Mouse (Mus musculus) hindbrain, embryonic 13.5 days (tissue): ENCODE data around the gene Lrrn2. TPM values are rescaled to one million over a fixed set of nuclear protein-coding genes. Genes with fewer than 3 reads are reported as not detected.
"Not testable (repeated sequence)": the region's sequence is repeated elsewhere in the genome, so short reads cannot be mapped to it uniquely, and the experiment has no call there.

Source experiments
- ATAC-seq: fragments of 200-750 bp; cut with Nextera tagmentation; 2 replicates; pipeline ENCODE4 v1.8.0; 2017; ENCODE audit warnings: moderate TSS enrichment; ENCODE audit not compliant: low FRiP score
- H3K27ac ChIP-seq: fragments of 300-500 bp; sonication (generic); 2 replicates; pipeline ENCODE4 v1.5.1; 2015; ENCODE audit warnings: inconsistent platforms, mild to moderate bottlenecking, moderate library complexity
- H3K27me3 ChIP-seq: fragments of 300-500 bp; sonication (generic); 2 replicates; pipeline ENCODE4 v1.6.1; 2015; ENCODE audit warnings: mild to moderate bottlenecking, inconsistent platforms
- H3K36me3 ChIP-seq: fragments of 300-500 bp; sonication (generic); 2 replicates; pipeline ENCODE4 v1.6.1; 2015; ENCODE audit warnings: mild to moderate bottlenecking, inconsistent platforms
- H3K4me1 ChIP-seq: fragments of 300-500 bp; sonication (generic); replicated peaks from 2 replicates; pipeline ENCODE4 v1.6.1; 2015; ENCODE audit warnings: inconsistent platforms
- H3K4me2 ChIP-seq: fragments of 300-500 bp; sonication (generic); 2 replicates; pipeline ENCODE4 v1.6.1; 2015; ENCODE audit warnings: inconsistent platforms, mild to moderate bottlenecking, moderate library complexity
- H3K4me3 ChIP-seq: fragments of 300-500 bp; sonication (generic); 2 replicates; pipeline ENCODE4 v1.5.1; 2015; ENCODE audit warnings: mild to moderate bottlenecking, inconsistent platforms
- H3K9ac ChIP-seq: fragments of 300-500 bp; sonication (generic); 2 replicates; pipeline ENCODE4 v1.6.1; 2015; ENCODE audit warnings: mild to moderate bottlenecking, inconsistent platforms
- H3K9me3 ChIP-seq: fragments of 300-500 bp; sonication (generic); 2 replicates; pipeline ENCODE4 v1.6.1; 2016; ENCODE audit warnings: inconsistent platforms
- WGBS: fragments of 180-500 bp; shearing (Covaris S2); methylation state at CpG from one replicate; pipeline ENCODE4 v1.1.7; 2015; 5-methylcytosine and 5-hydroxymethylcytosine counted together
- polyA plus RNA-seq: library from polyadenylated mRNA; unstranded; fragments of >200 nt; fragmentation: Nextera tagmentation; extraction: Ambion mirVana; gene quantifications from 2 replicates; pipeline ENCODE4 v1.2.1, GENCODE M21; 2015

Gene Lrrn2
- polyA plus RNA-seq, 1 experiment from 2014 or later: 27.2 TPM

DNA sequence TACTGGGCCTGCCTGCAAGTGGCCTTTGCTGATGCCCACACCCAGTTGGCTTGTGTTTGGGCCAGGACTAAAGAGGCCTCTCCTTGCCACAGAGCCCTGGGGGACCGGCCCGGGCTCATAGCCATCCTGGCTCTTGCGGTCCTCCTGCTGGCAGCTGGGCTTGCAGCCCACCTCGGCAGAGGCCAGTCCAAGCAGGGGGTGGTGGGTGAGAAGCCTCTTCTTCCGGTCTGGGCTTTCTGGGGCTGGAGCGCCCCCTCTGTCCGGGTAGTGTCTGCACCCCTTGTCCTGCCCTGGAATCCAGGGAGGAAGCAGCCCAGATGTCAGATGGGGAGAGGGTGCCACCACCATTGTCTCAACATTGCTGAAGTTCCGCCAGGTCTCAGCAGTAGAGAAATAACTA, 58.9 kb downstream of the Lrrn2 start:
- Histone ChIP-seq H3K9ac (no peak overlapping the region), H3K4me1 (peaks cover 10% of the 10 kb centered on the region), H3K9me3 (no peaks in the 10 kb centered on the region), H3K4me2 (no peak overlapping the region), H3K36me3 (peaks cover 32% of the 10 kb centered on the region), H3K27ac (no peak overlapping the region), H3K4me3 (no peak overlapping the region), H3K27me3 (no peaks in the 10 kb centered on the region)
- ATAC-seq: no peak
- 79% methylated on average over 8 of the region's 8 CpGs for WGBS

DNA sequence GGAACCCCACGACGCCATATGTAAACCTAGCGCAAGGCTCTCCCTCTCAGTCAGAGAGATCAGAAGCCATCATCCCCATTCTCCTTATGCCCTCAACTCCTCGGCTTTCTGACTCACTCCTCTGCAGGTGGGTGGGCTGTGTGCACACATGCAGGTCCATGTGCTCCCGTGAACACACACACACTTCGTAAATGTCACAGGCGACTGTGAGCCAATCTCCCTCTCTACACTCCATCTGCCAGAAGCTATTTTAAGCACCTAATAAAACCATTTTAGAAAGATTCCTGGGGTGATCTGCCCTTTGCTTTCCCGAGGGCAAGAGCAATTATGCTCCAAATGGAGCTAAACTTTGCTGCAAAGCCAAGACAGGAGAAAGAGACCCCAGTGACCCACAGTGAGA, 65.8 kb downstream of the Lrrn2 start:
- WGBS: 64% methylated on average over 8 of the region's 8 CpGs
- Histone ChIP-seq H3K4me1 (0 out of 2 replicates have a peak, but pooled peaks cover 4% of the 10 kb centered on the region), H3K27ac (no peak overlapping the region), H3K27me3 (no peaks in the 10 kb centered on the region), H3K4me3 (no peak overlapping the region), H3K4me2 (no peak overlapping the region), H3K9me3 (no peaks in the 10 kb centered on the region), H3K9ac (no peak overlapping the region), H3K36me3 (no peaks in the 10 kb centered on the region)
- ATAC-seq: no peak

DNA sequence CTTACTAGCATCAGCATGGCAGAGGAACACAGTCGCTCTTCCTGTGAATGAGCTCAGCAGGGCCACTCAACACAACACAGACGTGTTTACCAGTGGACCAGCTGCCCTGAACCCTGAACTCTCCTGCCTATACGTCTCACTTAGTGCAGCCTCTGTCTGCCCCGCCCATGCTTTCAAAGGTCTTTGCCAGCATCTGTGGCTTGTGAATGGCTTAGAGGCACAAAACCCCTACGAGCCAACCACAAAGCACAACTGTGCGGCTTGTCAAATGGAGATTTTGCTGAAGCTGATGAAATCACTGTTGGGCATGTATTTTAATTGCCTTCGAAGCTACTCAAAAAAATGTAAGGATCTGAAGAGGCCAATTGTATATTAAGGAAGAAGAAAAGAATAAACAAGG, 67.7 kb downstream of the Lrrn2 start:
- 39% methylated on average over 7 of the region's 7 CpGs for WGBS
- Histone ChIP-seq H3K27ac (no peak overlapping the region), H3K4me2 (no peak overlapping the region), H3K9me3 (no peaks in the 10 kb centered on the region), H3K36me3 (no peaks in the 10 kb centered on the region), H3K4me3 (no peak overlapping the region), H3K27me3 (no peaks in the 10 kb centered on the region), H3K4me1 (0 out of 2 replicates have a peak, but pooled peaks cover 4% of the 10 kb centered on the region), H3K9ac (no peak overlapping the region)
- no peak for ATAC-seq

DNA sequence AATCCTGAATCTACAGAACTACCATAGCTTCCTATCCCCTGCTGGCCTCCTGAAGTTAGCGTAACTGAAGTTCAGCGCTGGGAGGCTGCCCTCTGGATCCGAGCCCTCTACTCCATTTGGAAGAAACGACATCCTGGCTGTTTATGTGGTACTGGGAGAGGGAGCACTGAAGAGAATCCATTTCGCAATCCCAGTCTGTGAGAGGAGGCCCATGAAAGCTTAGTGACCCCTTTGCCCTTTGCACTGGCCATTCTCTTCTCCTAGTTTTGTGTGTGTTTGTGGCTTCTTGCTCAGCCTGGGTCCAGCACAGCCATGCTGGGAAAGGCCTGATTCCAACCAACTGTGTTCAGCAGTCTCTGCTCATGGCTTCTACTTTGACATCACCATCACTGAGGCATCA, 76.7 kb downstream of the Lrrn2 start:
- H3K36me3 ChIP-seq: no peaks in the 10 kb centered on the region
- H3K9ac ChIP-seq: no peak overlapping the region
- no peaks in the 10 kb centered on the region for H3K9me3 ChIP-seq
- no peak overlapping the region for H3K4me3 ChIP-seq
- H3K4me1 ChIP-seq: peaks cover 4% of the 10 kb centered on the region
- no peak overlapping the region for H3K27ac ChIP-seq
- H3K4me2 ChIP-seq: no peak overlapping the region
- no peaks in the 10 kb centered on the region for H3K27me3 ChIP-seq
- no peak for ATAC-seq
- 89% methylated on average over 5 of the region's 5 CpGs for WGBS

DNA sequence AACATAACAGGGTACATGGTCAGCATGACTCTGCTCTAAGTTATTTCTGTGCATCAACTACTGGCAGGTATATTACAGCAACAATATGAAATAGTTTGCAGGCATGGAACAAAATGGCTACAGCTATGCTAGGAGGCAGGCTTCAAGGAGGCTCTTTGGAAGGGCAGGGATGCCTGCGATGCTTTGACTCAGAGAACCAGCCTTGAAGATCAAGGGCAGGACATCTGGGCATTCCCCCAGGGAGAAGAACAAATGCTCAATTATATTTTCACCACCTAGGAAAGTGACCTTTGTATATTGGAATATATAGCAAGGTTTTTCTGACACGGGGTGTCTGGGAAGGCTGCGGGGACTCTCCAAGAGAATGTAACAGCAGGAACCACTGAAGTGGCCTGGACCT, 81.7 kb downstream of the Lrrn2 start:
- ATAC-seq: no peak
- Histone ChIP-seq H3K27ac (no peak overlapping the region), H3K9ac (no peak overlapping the region), H3K36me3 (no peaks in the 10 kb centered on the region), H3K27me3 (no peaks in the 10 kb centered on the region), H3K4me2 (no peak overlapping the region), H3K4me3 (no peak overlapping the region), H3K4me1 (peaks cover 4% of the 10 kb centered on the region), H3K9me3 (no peaks in the 10 kb centered on the region)
- 91% methylated on average over 3 of the region's 3 CpGs for WGBS

DNA sequence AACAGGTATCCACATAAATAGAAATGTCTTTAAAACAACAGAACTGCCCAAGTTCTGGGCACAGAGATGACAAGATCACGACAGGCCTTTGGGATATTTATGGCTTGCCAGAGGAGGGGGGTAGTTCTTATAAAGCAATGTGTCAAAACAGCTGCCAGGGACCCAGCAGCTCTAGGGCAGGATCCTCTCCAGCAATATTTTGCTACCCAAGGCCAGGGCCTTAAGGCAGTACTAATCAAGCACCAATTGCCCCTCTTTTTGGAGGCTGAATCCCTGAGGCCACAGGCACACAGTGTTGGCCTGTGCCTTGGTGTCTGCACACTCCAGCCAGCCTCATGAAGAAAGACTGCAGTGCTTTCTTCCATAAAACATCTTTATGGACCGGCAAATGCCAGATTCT, 84.0 kb downstream of the Lrrn2 start:
- 87% methylated on average over 2 of the region's 2 CpGs for WGBS
- no peak for ATAC-seq
- H3K9me3 ChIP-seq: 0 out of 2 replicates have a peak, but pooled peaks cover 3% of the 10 kb centered on the region

DNA sequence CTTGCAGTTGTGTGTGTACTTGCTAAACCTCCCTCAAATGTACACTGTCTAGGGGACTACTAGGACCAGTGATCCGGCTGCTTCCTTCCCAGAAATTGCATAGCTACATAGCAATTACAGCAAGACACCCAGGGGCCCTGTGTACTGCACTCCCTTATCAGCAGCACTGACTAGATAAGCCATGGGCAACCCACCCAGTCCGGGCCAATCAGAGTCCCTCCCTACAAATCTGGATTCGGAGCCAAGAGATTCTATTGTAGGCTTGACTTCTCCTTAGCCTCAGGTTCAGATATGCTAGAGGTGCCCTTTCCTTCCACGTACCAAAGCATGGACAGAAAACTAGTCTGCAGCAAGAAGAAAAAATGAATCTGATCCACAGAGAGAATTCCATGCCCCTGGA, 84.6 kb downstream of the Lrrn2 start:
- Histone ChIP-seq H3K9me3 (0 out of 2 replicates have a peak, but pooled peaks cover 3% of the 10 kb centered on the region), H3K27me3 (no peaks in the 10 kb centered on the region), H3K4me1 (0 out of 2 replicates have a peak, but pooled peaks cover 4% of the 10 kb centered on the region), H3K9ac (no peak overlapping the region), H3K27ac (no peak overlapping the region), H3K4me3 (no peak overlapping the region), H3K36me3 (no peaks in the 10 kb centered on the region), H3K4me2 (no peak overlapping the region)
- 93% methylated on average over 4 of the region's 4 CpGs for WGBS
- no peak for ATAC-seq

More for the DNA sequence above, 84.0 kb downstream of the Lrrn2 start:
- Histone ChIP-seq H3K4me3 (no peak overlapping the region), H3K9ac (no peak overlapping the region), H3K4me2 (no peak overlapping the region), H3K27me3 (no peaks in the 10 kb centered on the region), H3K4me1 (no peaks in the 10 kb centered on the region), H3K36me3 (no peaks in the 10 kb centered on the region), H3K27ac (no peak overlapping the region)

DNA sequence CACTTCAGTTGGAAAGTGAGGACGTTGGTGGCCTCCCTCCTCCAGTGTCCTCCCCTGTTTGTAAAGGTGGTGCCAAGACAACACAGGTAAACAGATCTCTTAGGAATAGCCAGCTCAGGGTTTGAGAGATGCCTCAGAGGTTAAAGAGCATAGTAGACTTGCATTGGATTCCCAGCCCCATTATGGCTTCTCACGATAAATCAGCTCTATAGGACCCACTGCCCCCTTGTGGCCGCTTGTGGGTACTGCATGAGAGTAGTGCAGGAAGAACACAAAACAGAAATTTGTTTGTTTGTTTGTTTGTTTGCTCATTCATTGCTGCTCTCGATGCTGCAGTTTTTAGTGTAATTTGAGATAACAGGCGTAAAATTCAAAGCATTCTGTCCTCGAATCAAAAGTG, 88.6 kb downstream of the Lrrn2 start:
- H3K9ac ChIP-seq: no peak overlapping the region
- 36% methylated on average over 6 of the region's 6 CpGs for WGBS
- H3K27ac ChIP-seq: no peak overlapping the region
- H3K4me2 ChIP-seq: no peak overlapping the region
- H3K9me3 ChIP-seq: 0 out of 2 replicates have a peak, but pooled peaks cover 3% of the 10 kb centered on the region
- ATAC-seq: no peak
- no peaks in the 10 kb centered on the region for H3K36me3 ChIP-seq
- 0 out of 2 replicates have a peak, but pooled peaks cover 4% of the 10 kb centered on the region for H3K4me1 ChIP-seq
- H3K27me3 ChIP-seq: no peaks in the 10 kb centered on the region
- no peak overlapping the region for H3K4me3 ChIP-seq

DNA sequence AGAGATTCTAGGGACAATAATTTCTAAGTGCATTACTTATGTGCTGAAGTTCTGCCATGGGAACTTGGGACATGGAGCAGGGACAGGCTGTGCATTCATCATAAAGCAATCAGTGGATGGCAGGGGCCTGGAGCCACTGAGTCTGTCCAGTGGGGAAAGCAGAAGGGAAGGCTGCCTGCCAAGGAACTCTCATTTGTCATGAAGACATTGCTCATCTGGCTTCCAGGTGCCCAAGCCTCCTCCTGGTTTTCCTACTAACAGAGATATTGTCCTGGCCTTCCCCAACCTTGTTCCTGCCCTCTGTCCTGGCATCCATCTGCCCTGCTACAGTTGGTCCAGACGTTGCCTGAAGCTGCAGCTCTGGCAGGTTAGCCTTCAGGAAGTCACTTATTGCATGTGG, 97.3 kb downstream of the Lrrn2 start:
- H3K4me3 ChIP-seq: no peak overlapping the region
- H3K27me3 ChIP-seq: no peaks in the 10 kb centered on the region
- H3K9me3 ChIP-seq: no peaks in the 10 kb centered on the region
- H3K36me3 ChIP-seq: peaks cover 9% of the 10 kb centered on the region; the same call in 1 of the 2 replicates
- no peak overlapping the region for H3K9ac ChIP-seq
- H3K27ac ChIP-seq: no peak overlapping the region
- 71% methylated on average over 1 of the region's 1 CpGs for WGBS
- no peaks in the 10 kb centered on the region; the same call in 1 of the 2 replicates for H3K4me1 ChIP-seq
- H3K4me2 ChIP-seq: no peak overlapping the region
- ATAC-seq: no peak

DNA sequence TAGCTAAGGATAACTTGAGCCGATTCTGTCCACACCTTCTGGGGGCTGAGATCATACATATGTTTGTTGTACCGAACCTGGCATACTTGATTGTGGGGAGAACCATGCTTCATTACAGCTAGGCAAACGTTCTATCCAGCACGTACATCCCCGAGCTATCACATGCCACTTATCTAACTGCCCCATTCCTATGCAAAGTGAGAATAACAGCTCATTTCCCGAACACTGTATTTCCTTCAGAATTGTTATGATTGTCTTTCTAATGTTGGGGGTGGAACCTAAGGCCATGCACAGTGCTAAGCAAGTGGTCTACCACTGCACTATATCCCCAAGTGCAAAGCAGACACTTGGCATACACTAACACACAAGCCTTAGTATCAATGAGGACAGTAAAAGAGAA, 101.2 kb downstream of the Lrrn2 start:
- Histone ChIP-seq H3K4me2 (no peak overlapping the region), H3K27ac (no peak overlapping the region), H3K9me3 (no peaks in the 10 kb centered on the region), H3K4me1 (no peaks in the 10 kb centered on the region), H3K36me3 (peaks cover 35% of the 10 kb centered on the region), H3K9ac (no peak overlapping the region), H3K4me3 (no peak overlapping the region), H3K27me3 (no peaks in the 10 kb centered on the region)
- ATAC-seq: no peak
- 94% methylated on average over 6 of the region's 6 CpGs for WGBS

DNA sequence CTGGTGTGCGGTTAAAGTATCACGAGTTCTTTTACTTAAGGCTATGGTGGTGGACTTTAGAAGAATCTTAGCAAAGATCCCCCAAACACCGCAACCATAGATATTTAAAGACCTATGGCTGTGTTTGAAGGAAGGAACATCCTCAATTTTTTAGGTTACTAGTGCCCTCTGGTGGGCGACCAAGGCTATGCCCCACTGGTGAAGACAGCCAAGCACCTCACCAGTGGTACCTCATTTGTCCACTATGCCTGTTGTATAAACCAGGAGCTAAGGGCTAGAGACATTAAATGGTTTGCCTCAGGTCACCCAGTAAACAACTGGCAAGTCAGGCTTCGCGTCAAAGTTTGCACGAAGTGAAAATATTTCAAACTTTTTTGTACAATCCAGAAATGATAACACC, 102.7 kb downstream of the Lrrn2 start:
- Histone ChIP-seq H3K36me3 (peaks cover 35% of the 10 kb centered on the region), H3K4me3 (no peak overlapping the region), H3K9ac (no peak overlapping the region), H3K9me3 (no peaks in the 10 kb centered on the region), H3K27me3 (no peaks in the 10 kb centered on the region), H3K4me2 (no peak overlapping the region), H3K27ac (no peak overlapping the region), H3K4me1 (no peaks in the 10 kb centered on the region)
- 62% methylated on average over 7 of the region's 7 CpGs for WGBS
- ATAC-seq: peak; percentile 74

DNA sequence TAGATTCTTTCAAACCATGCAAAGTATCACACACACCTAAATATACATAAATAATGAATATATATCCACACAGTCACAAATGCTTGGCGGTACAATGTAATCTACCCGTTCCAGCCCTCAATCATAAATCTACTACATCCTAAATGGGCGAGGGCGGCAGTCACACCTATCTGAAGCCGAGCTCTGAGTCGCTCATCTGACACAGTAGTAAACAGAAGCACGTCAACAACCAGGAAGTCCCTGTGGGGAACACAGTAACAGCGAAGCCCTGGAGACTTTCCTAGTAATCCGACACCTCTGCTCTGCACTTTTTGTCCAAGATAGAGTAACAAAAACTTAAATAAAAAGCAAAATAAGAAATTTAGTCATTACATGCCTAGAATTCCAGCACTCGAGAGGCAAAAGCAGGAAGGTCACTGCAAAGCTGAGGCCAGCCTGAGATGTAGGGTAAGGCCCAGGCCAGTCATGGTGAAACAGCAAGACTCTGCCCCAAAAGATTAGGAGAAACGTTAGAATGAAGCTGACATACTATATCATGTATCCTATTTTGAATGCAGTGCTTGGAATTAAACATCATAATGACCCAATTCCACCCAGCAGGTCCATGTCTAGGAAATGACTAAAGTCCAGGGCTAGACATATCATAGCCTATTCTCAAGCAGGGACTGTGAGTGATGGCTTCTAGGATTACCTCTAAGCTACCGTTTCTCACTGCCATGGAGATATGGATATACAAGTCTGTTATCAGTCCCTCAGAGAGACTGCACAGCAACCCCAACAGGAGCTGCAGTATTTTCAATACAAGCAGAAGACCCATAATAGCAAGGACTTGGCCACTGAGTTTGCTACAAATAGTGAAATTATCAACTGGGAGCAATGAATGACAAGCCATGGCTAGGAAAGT, 108.7 kb downstream of the Lrrn2 start:
- not testable (repeated sequence) for H3K9me3 ChIP-seq, ATAC-seq
- peaks cover 61% of the 10 kb centered on the region for H3K36me3 ChIP-seq

More for the DNA sequence above, 108.7 kb downstream of the Lrrn2 start:
- H3K4me2 ChIP-seq, H3K4me3 ChIP-seq, H3K4me1 ChIP-seq, H3K27ac ChIP-seq, H3K9ac ChIP-seq, H3K27me3 ChIP-seq: not testable (repeated sequence)
- 91% methylated on average over 12 of the region's 12 CpGs for WGBS
